Mouse (Mus musculus): Measurements from ENCODE around the gene Stim1.

The Stim1 gene

GRCm38 (mm10) chr7:102302471-102302870 is 34.9 kb downstream of the Stim1 start:
- no peak for DNase-seq (ENCODE audit: low read depth)

GRCm38 (mm10) chr7:102305596-102305995 is 38.0 kb downstream of the Stim1 start:
- no peak for DNase-seq (ENCODE audit: low read depth)

GRCm38 (mm10) chr7:102310266-102310665 is 42.7 kb downstream of the Stim1 start:
- DNase-seq (ENCODE audit: low read depth): no peak

GRCm38 (mm10) chr7:102310821-102311220 is 43.2 kb downstream of the Stim1 start:
- no peak for DNase-seq (ENCODE audit: low read depth)

GRCm38 (mm10) chr7:102312840-102313534 is 45.4 kb downstream of the Stim1 start:
- no peak for DNase-seq (ENCODE audit: low read depth)

- no peak for DNase-seq (ENCODE audit: low read depth)
Observed at GRCm38 (mm10) chr7:102313535-102313863, 45.9 kb downstream of the Stim1 start.

GRCm38 (mm10) chr7:102314107-102314506 is 46.5 kb downstream of the Stim1 start:
- no peak for DNase-seq (ENCODE audit: low read depth)

- no peak for DNase-seq (ENCODE audit: low read depth)
Observed at GRCm38 (mm10) chr7:102314908-102315307, 47.3 kb downstream of the Stim1 start.

GRCm38 (mm10) chr7:102315435-102315834 is 47.8 kb downstream of the Stim1 start:
- no peak for DNase-seq (ENCODE audit: low read depth)

GRCm38 (mm10) chr7:102317583-102318168 is 50.1 kb downstream of the Stim1 start:
- no peak for DNase-seq (ENCODE audit: low read depth)

GRCm38 (mm10) chr7:102322137-102322536 is 54.5 kb downstream of the Stim1 start:
- no peak for DNase-seq (ENCODE audit: low read depth)

GRCm38 (mm10) chr7:102326323-102326722 is 58.7 kb downstream of the Stim1 start:
- DNase-seq (ENCODE audit: low read depth): no peak

- no peak for DNase-seq (ENCODE audit: low read depth)
Observed at GRCm38 (mm10) chr7:102330270-102330669, 62.7 kb downstream of the Stim1 start.

GRCm38 (mm10) chr7:102331476-102331875 is 63.9 kb downstream of the Stim1 start:
- no peak for DNase-seq (ENCODE audit: low read depth)

- DNase-seq (ENCODE audit: low read depth): no peak
Observed at GRCm38 (mm10) chr7:102333741-102334140, 66.1 kb downstream of the Stim1 start.

GRCm38 (mm10) chr7:102337326-102337725 is 69.7 kb downstream of the Stim1 start:
- DNase-seq (ENCODE audit: low read depth): no peak

GRCm38 (mm10) chr7:102337898-102338297 is 70.3 kb downstream of the Stim1 start:
- no peak for DNase-seq (ENCODE audit: low read depth)

- DNase-seq (ENCODE audit: low read depth): no peak
Observed at GRCm38 (mm10) chr7:102338956-102339355, 71.3 kb downstream of the Stim1 start.

- DNase-seq (ENCODE audit: low read depth): peak; percentile 66
Observed at GRCm38 (mm10) chr7:102345893-102346292, 78.3 kb downstream of the Stim1 start.

GRCm38 (mm10) chr7:102347327-102347726 is 79.7 kb downstream of the Stim1 start:
- no peak for DNase-seq (ENCODE audit: low read depth)

GRCm38 (mm10) chr7:102348681-102349080 is 81.1 kb downstream of the Stim1 start:
- no peak for DNase-seq (ENCODE audit: low read depth)

- DNase-seq (ENCODE audit: low read depth): no peak
Observed at GRCm38 (mm10) chr7:102349236-102349635, 81.6 kb downstream of the Stim1 start.

- DNase-seq (ENCODE audit: low read depth): no peak
Observed at GRCm38 (mm10) chr7:102353420-102353819, 85.8 kb downstream of the Stim1 start.

- DNase-seq (ENCODE audit: low read depth): no peak
Observed at GRCm38 (mm10) chr7:102358124-102358523, 90.5 kb downstream of the Stim1 start.

Measured in fibroblast of lung, adult 2 months (primary cell).